Comparison of ENCODE assay signal across 8 mouse cellular contexts in the genomic region with DNA sequence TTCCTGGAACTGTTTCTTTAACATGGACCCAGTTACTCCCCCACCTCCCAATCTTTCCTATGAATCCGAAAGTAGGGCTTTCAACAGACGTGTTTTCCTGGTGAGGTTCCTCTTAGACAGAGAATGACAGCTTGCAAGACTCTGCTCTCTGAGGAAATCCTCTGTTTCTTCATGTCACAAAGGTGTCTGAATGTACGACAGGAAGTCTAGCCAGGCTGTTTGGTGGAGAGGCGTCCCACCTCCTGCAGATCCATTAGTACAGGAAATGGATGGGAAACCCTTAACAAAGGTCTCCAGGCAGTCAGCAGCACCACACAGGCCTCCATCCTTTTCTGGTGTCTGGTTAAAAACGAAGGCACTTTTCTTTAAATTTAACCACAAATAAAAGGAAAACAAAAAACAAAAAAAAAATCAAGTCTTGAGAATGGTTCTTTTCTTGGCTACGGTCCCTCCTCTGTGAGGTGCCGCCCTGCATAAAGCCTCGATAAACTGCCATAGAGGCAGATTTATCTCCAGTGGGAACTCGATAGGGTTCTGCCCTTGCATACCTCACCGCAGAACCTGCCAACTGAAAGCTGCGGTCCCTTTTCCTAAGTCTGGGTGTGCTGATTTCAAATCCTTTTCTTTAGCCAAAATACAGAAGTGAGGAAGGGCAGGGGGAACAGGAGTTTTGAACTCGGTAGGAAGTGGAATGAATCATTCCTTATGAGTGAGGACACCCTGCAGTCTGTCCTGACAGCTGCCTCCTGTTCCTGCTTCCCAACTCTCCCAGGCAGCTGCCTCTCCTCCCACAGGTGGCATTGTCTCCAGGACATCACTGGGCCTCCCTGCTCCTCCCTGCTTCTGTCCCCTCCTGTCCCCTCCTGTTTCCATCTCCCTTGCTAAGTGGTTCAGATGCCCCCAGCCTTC. TPM values are rescaled to one million over a fixed set of nuclear protein-coding genes. Genes with fewer than 3 reads are reported as not detected.
A peak's percentile ranks its signal among the peaks of the same experiment; 100 is the strongest.
DNase-seq lines count a peak whose midpoint lies in the region; ATAC-seq and TF ChIP-seq lines count a peak whose summit lies in the region.

No protein-coding gene starts in this region.

- H3K27me3 ChIP-seq in spleen, adult 2 months (ENCODE audit: control insufficient read depth, insufficient read depth, low read length), result no peaks in the 10 kb centered on the region
- no peaks in the 10 kb centered on the region for H3K27me3 ChIP-seq in heart, postnatal 0 days (ENCODE audit: control insufficient read depth, insufficient read depth, low read length)
- no peaks in the 10 kb centered on the region for H3K27me3 ChIP-seq in midbrain, embryonic 10.5 days (ENCODE audit: low read depth, poor library complexity, severe bottlenecking)

- ATAC-seq in heart, postnatal 0 days (ENCODE audit: insufficient read depth, low read depth), result peak; percentile 7; the same call in 1 of the 2 replicates
- ATAC-seq in erythroid progenitor cell, adult 5-6 weeks (replicated peaks; ENCODE audit: low FRiP score, poor library complexity, severe bottlenecking), result no peak

- DNase-seq in spleen, adult 2 months (ENCODE audit: low read depth in 1 of 2, low spot score in 2 of 2), result no peak
- DNase-seq in spleen, postnatal 14 days (ENCODE audit: low spot score in 2 of 2), result no peak
- peak; percentile 16 for DNase-seq in heart, postnatal 0 days (ENCODE audit: low spot score)
- peak; percentile 29 to 42 for DNase-seq in kidney, postnatal 4 days
- DNase-seq in midbrain, embryonic 10.5 days (ENCODE audit: low spot score), result no peak
- no peak for DNase-seq in ovary, postnatal 36 days (ENCODE audit: low spot score)

- peaks cover 6% of the 10 kb centered on the region; the same call in 1 of the 2 replicates for H3K4me1 ChIP-seq in spleen, adult 2 months (ENCODE audit: control insufficient read depth, insufficient read depth, insufficient read length)
- peaks cover 6% of the 10 kb centered on the region; the same call in 1 of the 2 replicates for H3K4me1 ChIP-seq in cortical plate, adult 2 months (ENCODE audit: control insufficient read depth, insufficient read depth, low read length)
- peaks cover 22% of the 10 kb centered on the region for H3K4me1 ChIP-seq in heart, postnatal 0 days (ENCODE audit: control insufficient read depth, insufficient read depth)
- H3K4me1 ChIP-seq in midbrain, embryonic 10.5 days, result peaks cover 21% of the 10 kb centered on the region

- H3K36me3 ChIP-seq in spleen, adult 2 months (ENCODE audit: control insufficient read depth, insufficient read depth, low read length), result no peaks in the 10 kb centered on the region
- no peaks in the 10 kb centered on the region; the same call in 1 of the 2 replicates for H3K36me3 ChIP-seq in heart, postnatal 0 days (replicated peaks; ENCODE audit: control insufficient read depth, insufficient read depth, low read length)
- no peaks in the 10 kb centered on the region for H3K36me3 ChIP-seq in midbrain, embryonic 10.5 days

- H3K9me3 ChIP-seq in heart, postnatal 0 days (replicated peaks; ENCODE audit: control insufficient read depth, low read length), result no peaks in the 10 kb centered on the region
- no peaks in the 10 kb centered on the region for H3K9me3 ChIP-seq in midbrain, embryonic 10.5 days (replicated peaks)

- TF ChIP-seq CTCF in spleen, adult 2 months (IDR thresholded peaks at IDR 0.05; ENCODE audit: extremely low read depth, insufficient read depth, insufficient read length, insufficient replicate concordance), result no peak
- TF ChIP-seq CTCF in cortical plate, adult 2 months (IDR thresholded peaks at IDR 0.05; ENCODE audit: extremely low read depth, insufficient read depth, low read length), result no peak
- no peak for TF ChIP-seq CTCF in heart, postnatal 0 days (IDR thresholded peaks at IDR 0.05; ENCODE audit: low read depth)

- H3K9ac ChIP-seq in heart, postnatal 0 days (replicated peaks; ENCODE audit: low read depth, low read length), result peak overlapping the region; percentile 60; the same call in 1 of the 2 replicates

- H3K4me3 ChIP-seq in spleen, adult 2 months (ENCODE audit: extremely low read depth, insufficient read depth, insufficient read length), result peak overlapping the region; percentile 39; the same call in 1 of the 2 replicates
- H3K4me3 ChIP-seq in cortical plate, adult 2 months (ENCODE audit: insufficient read depth, low read length), result peak overlapping the region; percentile 97
- H3K4me3 ChIP-seq in heart, postnatal 0 days (ENCODE audit: low read depth, low read length), result peak overlapping the region; percentile 66
- peak overlapping the region; percentile 81 for H3K4me3 ChIP-seq in midbrain, embryonic 10.5 days

- WGBS in spleen, adult 2 months, result 13% methylated on average over 12 of the region's 12 CpGs
- WGBS in heart, postnatal 0 days, result 5% methylated on average over 12 of the region's 12 CpGs
- WGBS in midbrain, embryonic 10.5 days, result 18% methylated on average over 12 of the region's 12 CpGs

- TF ChIP-seq EP300 in heart, postnatal 0 days (IDR thresholded peaks at IDR 0.05; ENCODE audit: low read depth), result no peak

- peak overlapping the region; percentile 77 for H3K4me2 ChIP-seq in heart, postnatal 0 days (ENCODE audit: low read depth, low read length)

- H3K27ac ChIP-seq in spleen, adult 2 months (ENCODE audit: insufficient read depth, low read length), result 0 out of 2 replicates have a peak overlapping the region, but pooled peaks have one; percentile 15
- H3K27ac ChIP-seq in cortical plate, adult 2 months (ENCODE audit: insufficient read depth, low read length), result no peak overlapping the region
- H3K27ac ChIP-seq in heart, postnatal 0 days (ENCODE audit: low read depth), result peak overlapping the region; percentile 84
- H3K27ac ChIP-seq in midbrain, embryonic 10.5 days (replicated peaks), result peak overlapping the region; percentile 84

- TF ChIP-seq POLR2A in spleen, adult 2 months (IDR thresholded peaks at IDR 0.05; ENCODE audit: low read depth, low read length), result no peak
- TF ChIP-seq POLR2A in cortical plate, adult 2 months (IDR thresholded peaks at IDR 0.05; ENCODE audit: extremely low read depth, insufficient read depth, low read length), result no peak

RNA-seq across cellular contexts. Expression of a gene that starts 24.9 kb away (rescaled TPM):
- polyA plus RNA-seq in spleen, adult 2 months (2012; rRNA removed), result 12.4 and 14.0 TPM in 2 replicates
- 11.8 and 12.8 TPM in 2 replicates for polyA plus RNA-seq in cortical plate, adult 2 months (2012; rRNA removed)
- 31.4 and 33.2 TPM in 2 replicates for total RNA-seq in heart, postnatal 0 days (2014; rRNA removed; ENCODE audit: low replicate concordance)
- 15.6 and 16.7 TPM in 2 replicates for polyA plus RNA-seq in heart, postnatal 0 days (2015; fragmentation: Nextera tagmentation; extraction: Ambion mirVana)
- 12.1 and 12.4 TPM in 2 replicates for polyA plus RNA-seq in midbrain, embryonic 10.5 days (2016; fragmentation: Nextera tagmentation; extraction: Ambion mirVana)
- 6.5 and 9.6 TPM in 2 replicates for total RNA-seq in erythroid progenitor cell, adult 5-6 weeks (2015; ENCODE audit: low replicate concordance)
- total RNA-seq in erythroid progenitor cell, adult 5-6 weeks (2017; ENCODE audit: low replicate concordance), result 3.0 and 3.2 TPM in 2 replicates

RNA-seq across cellular contexts. Expression of a gene that starts 56.4 kb away (rescaled TPM):
- 0.07 and 0.11 TPM in 2 replicates for polyA plus RNA-seq in spleen, adult 2 months (2012; rRNA removed)
- polyA plus RNA-seq in cortical plate, adult 2 months (2012; rRNA removed), result 10.1 and 11.2 TPM in 2 replicates
- total RNA-seq in heart, postnatal 0 days (2014; rRNA removed; ENCODE audit: low replicate concordance), result 4.5 and 9.5 TPM in 2 replicates
- 2.8 TPM in 2 replicates for polyA plus RNA-seq in heart, postnatal 0 days (2015; fragmentation: Nextera tagmentation; extraction: Ambion mirVana)
- polyA plus RNA-seq in midbrain, embryonic 10.5 days (2016; fragmentation: Nextera tagmentation; extraction: Ambion mirVana), result 20.3 and 28.2 TPM in 2 replicates
- total RNA-seq in erythroid progenitor cell, adult 5-6 weeks (2015; ENCODE audit: low replicate concordance), result not detected in 2 replicates
- 0.98 and 2.2 TPM in 2 replicates for total RNA-seq in erythroid progenitor cell, adult 5-6 weeks (2017; ENCODE audit: low replicate concordance)

Comparison
In these comparisons a context has a peak if more than half of its experiments do, and no peak if none do; other contexts are left out.
1. DNase-seq: peak in heart, postnatal 0 days (single experiment) and kidney, postnatal 4 days (2 of 2); none in spleen, adult 2 months (0 of 2), spleen, postnatal 14 days (0 of 2), midbrain, embryonic 10.5 days (single experiment) and ovary, postnatal 36 days (single experiment).
2. H3K4me3 ChIP-seq: peak in every context shown above with its lines; median percentile 97 in cortical plate, adult 2 months; 81 in midbrain, embryonic 10.5 days; 66 in heart, postnatal 0 days; 39 in spleen, adult 2 months.